Mouse (Mus musculus) bone marrow macrophage, adult 2 months (primary cell): ENCODE measurements around the gene Cops2.

Source experiments
- CTCF ChIP-seq: IDR thresholded peaks from 2 replicates; pipeline ENCODE4 v1.5.1; 2012; ENCODE audit warnings: low read depth, mild to moderate bottlenecking, low read length, moderate library complexity
- POLR2A ChIP-seq: IDR thresholded peaks from 2 replicates; pipeline ENCODE4 v1.6.1; 2012; ENCODE audit warnings: mild to moderate bottlenecking, low read depth, low read length, borderline replicate concordance

- no peak for TF ChIP-seq POLR2A
- TF ChIP-seq CTCF = no peak
Observed at GRCm38 (mm10) chr2:125907580-125908255, 48.8 kb upstream of the Cops2 start.
